Mouse (Mus musculus) 416B (cell line): Measurements from ENCODE around the gene Cox5a.

Source experiments
- DNase-seq: peaks from one replicate; pipeline ENCODE4 v3.0.0; 2011; ENCODE audit warnings: low read depth

The Cox5a gene

DNA sequence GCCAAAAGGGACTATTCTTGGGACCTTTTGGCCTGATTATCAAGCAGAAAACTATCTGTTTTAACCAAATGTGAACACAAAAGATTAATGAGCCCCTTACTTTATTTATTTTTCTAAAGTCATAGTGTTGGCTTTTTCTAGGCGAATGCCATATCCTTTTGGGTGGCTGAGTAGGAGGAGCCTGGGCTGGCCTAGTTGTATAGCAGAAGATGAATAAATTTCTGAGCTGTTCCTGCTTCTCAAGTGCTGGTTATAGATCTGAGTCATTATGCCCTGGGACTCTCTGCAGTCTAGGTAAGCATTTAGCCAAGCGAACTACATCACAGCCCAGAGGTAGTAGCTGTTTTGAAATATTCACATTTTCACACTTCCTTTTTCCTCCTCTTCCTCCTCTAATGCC lies 4.4 kb downstream of the Cox5a start:
- DNase-seq, result peak; percentile 71

DNA sequence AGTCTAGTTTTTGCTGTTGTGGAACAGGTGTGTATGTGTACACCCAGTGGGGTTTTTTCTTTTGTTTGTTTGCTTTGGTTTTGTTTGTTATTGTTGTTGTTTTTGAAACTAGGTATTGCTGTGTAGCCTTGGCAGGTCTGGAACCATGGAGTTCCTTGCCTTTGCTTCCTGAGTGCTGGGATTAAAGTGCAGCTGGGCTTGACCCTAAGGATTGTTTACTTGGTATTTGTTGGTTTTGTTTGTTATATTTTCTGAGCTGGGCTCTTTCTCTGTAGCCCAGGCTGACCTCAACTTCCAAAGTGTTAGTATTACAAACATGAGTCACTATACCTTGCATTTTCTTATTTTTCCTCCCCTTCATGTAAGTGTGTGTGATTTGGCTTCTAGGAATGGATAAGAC lies 5.4 kb downstream of the Cox5a start:
- DNase-seq, result no peak

- no peak for DNase-seq
These were observed 10.9 kb downstream of the Cox5a start for GRCm38 (mm10) chr9:57531946-57532345.

GRCm38 (mm10) chr9:57536362-57536761 lies 15.3 kb downstream of the Cox5a start:
- no peak for DNase-seq

GRCm38 (mm10) chr9:57537044-57537727 lies 16.1 kb downstream of the Cox5a start, which contains the start of gene Fam219b:
Gene Fam219b (plus strand): TSS chr9:57537528.
- peak; percentile 86 for DNase-seq

DNA sequence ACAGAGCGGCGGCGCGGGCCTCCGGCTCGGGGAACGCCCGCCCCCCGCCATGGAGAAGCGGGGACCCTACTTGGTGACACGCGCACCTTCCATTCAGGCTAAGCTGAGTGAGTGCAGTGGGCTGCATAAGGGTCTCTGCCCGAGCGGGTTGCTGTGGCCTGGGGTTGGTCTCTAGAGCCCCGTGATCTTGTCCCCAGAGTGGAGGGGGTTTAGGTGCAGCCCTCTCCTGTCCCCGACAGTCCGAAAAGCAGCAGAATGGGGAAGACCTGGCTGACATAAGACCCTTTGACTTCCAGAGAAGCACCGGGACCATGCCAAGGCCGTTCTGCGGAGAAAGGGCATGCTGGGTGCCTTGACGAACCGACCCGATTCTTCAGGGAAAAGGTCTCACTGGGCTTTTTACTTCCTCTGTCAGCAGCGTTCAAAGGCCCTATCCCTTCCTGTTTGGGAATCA lies 16.7 kb downstream of the Cox5a start:
- DNase-seq, result no peak

DNA sequence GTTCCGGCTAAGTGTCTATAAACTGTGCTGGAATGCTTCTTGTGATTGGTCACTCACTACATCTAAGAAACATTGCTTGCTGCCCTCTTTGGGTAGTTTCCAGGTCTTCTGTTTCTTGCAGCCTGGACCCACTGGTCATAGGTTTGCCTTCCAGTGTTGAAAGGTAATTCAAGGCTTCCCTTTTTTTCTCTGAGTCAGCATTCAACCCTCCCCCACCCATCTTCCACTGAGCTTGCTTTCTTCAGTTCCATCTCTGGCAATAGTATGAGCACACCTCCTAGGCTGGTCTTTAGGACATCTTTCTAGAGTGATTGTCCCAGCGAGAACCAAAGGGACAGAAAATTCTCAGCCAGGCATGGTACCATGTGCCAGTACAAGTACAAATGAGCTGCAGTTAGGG lies 18.5 kb downstream of the Cox5a start:
- DNase-seq, result no peak

DNA sequence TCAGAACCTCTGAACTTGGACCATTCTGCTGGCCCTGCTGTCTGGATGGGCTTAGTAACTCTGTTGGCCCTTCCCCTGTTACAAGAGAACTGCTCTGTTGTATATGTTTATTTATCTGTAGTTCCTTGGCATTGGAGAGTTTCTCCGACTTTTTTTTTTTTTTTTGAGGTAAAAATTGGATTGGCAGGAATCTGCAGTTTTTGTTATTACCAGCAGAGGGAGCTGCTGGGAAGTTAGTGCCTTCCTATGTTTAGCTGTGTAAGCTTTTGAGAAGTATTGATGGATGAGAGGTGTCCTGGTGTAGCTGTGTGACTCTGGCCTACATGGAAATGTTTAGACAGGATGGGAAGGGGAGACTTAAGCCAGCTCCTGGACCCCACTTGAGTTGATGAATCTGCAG lies 20.2 kb downstream of the Cox5a start:
- DNase-seq, result peak; percentile 75

- DNase-seq, result no peak
These were observed 22.9 kb downstream of the Cox5a start for GRCm38 (mm10) chr9:57543951-57544350.

- DNase-seq, result no peak
These were observed 26.2 kb downstream of the Cox5a start for GRCm38 (mm10) chr9:57547287-57547686.

DNA sequence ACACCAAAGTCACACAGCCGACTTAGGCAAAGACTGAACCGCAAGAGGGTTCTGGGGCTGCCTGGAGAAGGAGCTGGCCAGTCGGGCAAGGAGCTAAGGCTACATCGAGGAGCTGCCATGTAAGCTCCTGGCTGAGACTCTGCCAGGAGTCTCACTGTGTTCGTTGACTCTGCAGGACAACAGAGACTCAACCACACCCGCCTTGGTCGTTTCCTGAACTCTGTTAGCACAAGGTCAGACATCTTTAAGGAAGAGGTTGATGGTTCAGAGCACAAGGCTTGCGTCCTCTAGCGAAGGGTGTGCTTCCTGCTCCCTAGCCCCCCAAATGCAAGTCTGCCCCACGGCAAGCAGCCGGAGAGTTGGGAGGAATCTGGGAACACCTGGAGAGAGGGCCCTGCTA lies 26.8 kb downstream of the Cox5a start:
- no peak for DNase-seq

GRCm38 (mm10) chr9:57549186-57549585 lies 28.1 kb downstream of the Cox5a start:
- DNase-seq, result no peak

GRCm38 (mm10) chr9:57550126-57550862 lies 29.2 kb downstream of the Cox5a start:
- no peak for DNase-seq

- DNase-seq, result peak; percentile 67
These were observed 31.2 kb downstream of the Cox5a start, which contains the start of gene Mpi for GRCm38 (mm10) chr9:57552139-57552887. Gene Mpi (minus strand): TSS chr9:57552763.

GRCm38 (mm10) chr9:57553119-57553518 lies 32.0 kb downstream of the Cox5a start:
- no peak for DNase-seq

- DNase-seq, result no peak
These were observed 33.7 kb downstream of the Cox5a start for GRCm38 (mm10) chr9:57554753-57555152.

DNA sequence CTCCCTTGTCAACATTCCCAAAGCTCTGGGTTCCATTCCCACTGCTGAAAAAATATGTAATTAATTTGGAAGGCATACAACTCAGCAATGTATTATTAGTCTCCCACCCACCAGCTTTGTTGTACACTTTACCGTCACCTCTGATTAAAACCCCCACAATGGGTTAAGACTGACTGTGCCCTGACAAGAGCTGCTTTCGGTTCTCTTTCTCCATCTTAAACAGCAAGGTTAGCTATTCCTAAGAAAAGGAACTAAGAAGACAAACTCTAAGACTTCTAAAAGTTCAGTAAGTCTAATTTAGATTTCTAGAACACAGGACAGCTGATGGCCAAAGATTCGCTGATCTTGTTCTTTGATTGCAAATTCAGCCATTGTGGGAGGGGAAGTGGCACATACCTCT lies 36.1 kb downstream of the Cox5a start:
- no peak for DNase-seq

DNA sequence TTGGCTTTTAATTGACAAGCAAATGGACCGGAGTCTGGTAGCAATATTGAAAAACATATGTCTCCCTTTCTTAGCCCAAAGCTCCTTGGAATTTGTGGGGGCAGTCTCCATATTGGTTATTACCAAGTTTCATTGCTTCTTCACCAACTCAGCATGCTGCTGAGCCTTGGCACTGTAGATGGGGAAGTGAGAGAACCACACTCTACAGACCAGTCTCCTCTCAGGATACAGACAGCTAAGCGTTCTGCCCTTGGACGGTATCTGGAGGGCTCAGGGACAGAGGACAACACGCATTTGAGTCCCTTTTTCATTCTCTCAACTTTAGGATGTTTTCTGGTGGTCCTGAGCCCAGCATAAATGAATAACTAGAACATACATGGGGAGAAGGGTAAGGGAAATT lies 37.6 kb downstream of the Cox5a start:
- no peak for DNase-seq

DNA sequence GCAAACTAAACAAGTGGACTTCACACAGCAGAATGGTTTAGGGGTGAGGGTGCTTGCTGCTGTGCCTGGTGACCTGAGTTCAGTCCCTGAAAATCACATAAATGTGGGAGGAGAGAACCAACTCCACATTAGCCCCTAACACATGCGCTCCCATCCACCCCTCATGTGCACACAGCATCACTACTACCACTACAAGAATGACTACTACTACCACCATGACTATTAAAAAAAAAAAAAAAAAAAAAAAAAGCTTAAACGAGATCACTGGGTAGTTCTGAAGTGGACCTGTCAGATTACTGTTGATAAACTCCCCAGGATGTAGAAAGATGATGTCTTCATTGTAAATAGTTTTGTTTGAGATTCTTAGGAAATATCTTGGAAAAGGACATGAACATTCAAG lies 38.5 kb downstream of the Cox5a start:
- no peak for DNase-seq

DNA sequence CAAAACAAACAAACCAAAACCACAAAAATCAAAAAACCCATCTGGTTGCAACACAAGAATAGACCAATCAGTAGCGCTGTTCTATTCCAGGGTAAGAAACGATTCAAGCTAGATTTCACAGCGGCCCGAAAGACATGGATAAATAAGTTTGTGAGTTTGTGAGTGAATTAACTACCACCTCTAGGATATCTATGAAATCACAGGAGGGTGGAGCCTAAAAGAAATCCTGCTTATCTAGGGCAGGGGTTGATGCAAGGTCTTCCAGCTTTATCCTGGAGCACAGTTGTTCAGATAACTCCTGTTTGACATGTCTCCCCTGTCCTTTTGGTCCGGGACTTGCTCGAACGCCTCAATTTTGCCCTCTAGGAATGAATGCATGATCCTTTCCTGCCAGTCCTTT lies 39.2 kb downstream of the Cox5a start:
- DNase-seq, result no peak

DNA sequence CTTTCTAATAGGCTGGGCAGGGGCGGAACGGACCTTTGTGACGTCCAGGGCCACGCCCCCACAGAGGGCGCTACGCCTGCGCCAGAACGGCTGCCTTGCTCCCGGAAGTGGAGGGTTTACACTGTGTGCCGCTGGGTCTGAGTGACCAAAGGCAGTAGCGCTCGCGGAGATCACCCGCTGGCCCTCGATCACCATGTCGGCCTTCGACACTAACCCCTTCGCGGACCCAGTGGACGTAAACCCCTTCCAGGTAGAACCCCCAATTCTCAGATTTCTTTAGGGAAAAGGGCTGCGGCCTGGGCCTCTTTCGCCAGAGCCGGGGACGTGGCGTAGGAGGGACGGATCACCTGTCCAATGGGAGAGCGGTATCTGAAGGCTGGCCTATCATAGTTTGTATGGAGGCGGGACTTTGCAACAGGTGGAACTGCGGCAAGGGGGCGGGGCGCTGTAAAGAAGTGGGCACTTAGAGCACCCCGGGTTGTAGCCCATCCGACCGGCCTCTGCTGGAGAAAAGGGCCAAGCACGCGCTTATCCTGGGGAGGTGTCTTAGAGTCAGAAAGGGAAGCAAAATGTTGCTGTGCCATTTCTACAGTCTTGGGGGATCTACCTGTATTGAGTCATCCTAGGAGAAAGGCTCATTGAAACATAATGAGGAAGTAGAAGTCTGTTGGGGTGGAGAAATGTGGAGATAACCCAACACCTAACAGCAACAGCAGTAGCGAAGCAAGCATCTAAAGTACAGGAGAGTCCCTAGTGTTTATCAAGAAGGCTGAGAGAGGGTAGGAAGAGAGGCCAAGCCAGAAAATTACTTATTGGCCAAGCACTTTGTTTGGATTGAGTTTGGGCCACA lies 40.0 kb downstream of the Cox5a start, which contains the start of gene Scamp2:
Gene Scamp2, plus strand, starts transcription at position 83 of the 850 bp plus-strand sequence.
- peak; percentile 97 for DNase-seq

GRCm38 (mm10) chr9:57561711-57562099 lies 40.6 kb downstream of the Cox5a start:
- peak; percentile 47 for DNase-seq
